Mouse (Mus musculus) heart, adult 2 months (tissue): ENCODE data around the gene Mipep.

ENCODE experiments used
- EP300 ChIP-seq: fragments of 200-500 bp; IDR thresholded peaks from 2 replicates; pipeline ENCODE4 v1.6.1; 2011; ENCODE audit warnings: low read depth, low read length, control low read depth; ENCODE audit not compliant: insufficient read depth
- POLR2A ChIP-seq: fragments of 200-500 bp; IDR thresholded peaks from 2 replicates; pipeline ENCODE4 v1.6.1; 2011; ENCODE audit warnings: mild to moderate bottlenecking, low read depth, low read length, control low read depth; ENCODE audit not compliant: insufficient read depth

GRCm38 (mm10) chr14:60782121-60782656 is 2.2 kb upstream of the Mipep start:
- TF ChIP-seq POLR2A, result no peak
- no peak for TF ChIP-seq EP300
